In genomic region chr15:76976619-76977018, GRCm38 (mm10) we compare ENCODE assay signal across 12 mouse cellular contexts. TPM values are rescaled to one million over a fixed set of nuclear protein-coding genes. Genes with fewer than 3 reads are reported as not detected.
DNase-seq lines count a peak whose midpoint lies in the region; ATAC-seq and TF ChIP-seq lines count a peak whose summit lies in the region.
"Had no signal": no experiment of that assay in that cellular context is flagged by ENCODE, and none has a peak within 500 bp of the region (broad histone marks: within the 10 kb centered on the region; RNA-seq: fewer than 3 reads in every experiment).

No protein-coding gene starts in this region.

- WGBS in lung, embryonic 16.5 days: 44% methylated on average over 5 of the region's 5 CpGs
- WGBS in midbrain, postnatal 0 days: 22% methylated on average over 5 of the region's 5 CpGs
- 35% methylated on average over 5 of the region's 5 CpGs for WGBS in cerebellum, adult 2 months

- no peak overlapping the region for H3K4me3 ChIP-seq in lung, embryonic 16.5 days (ENCODE audit: low read length)
- no peak overlapping the region for H3K4me3 ChIP-seq in midbrain, postnatal 0 days (ENCODE audit: low read depth, low read length)
- H3K4me3 ChIP-seq in cerebellum, adult 2 months (replicated peaks; ENCODE audit: insufficient read depth, low read depth, low read length): no peak overlapping the region
- H3K4me3 ChIP-seq: heart, embryonic 15.5 days had no signal

- no peaks in the 10 kb centered on the region for H3K36me3 ChIP-seq in lung, embryonic 16.5 days (ENCODE audit: control insufficient read depth, insufficient read depth, low read length)
- no peaks in the 10 kb centered on the region for H3K36me3 ChIP-seq in midbrain, postnatal 0 days (ENCODE audit: insufficient read depth, low read length)
- H3K36me3 ChIP-seq: heart, embryonic 15.5 days had no signal

- intact Hi-C loops in heart, postnatal 25 days (cut with DNase I): loop anchor here (5.0 kb wide), 1 partner anchor 391 kb away; no protein-coding TSS in a partner anchor

- peak; percentile 81 for ATAC-seq in lung, embryonic 16.5 days (ENCODE audit: low read depth)
- ATAC-seq in midbrain, postnatal 0 days (ENCODE audit: low FRiP score): no peak

- TF ChIP-seq CTCF in midbrain, postnatal 0 days (IDR thresholded peaks at IDR 0.05): no peak
- TF ChIP-seq CTCF in cerebellum, adult 2 months (IDR thresholded peaks at IDR 0.05; ENCODE audit: borderline replicate concordance, insufficient read depth, low read depth, low read length): no peak

- H3K4me1 ChIP-seq in lung, embryonic 16.5 days (replicated peaks; ENCODE audit: control insufficient read depth, insufficient read depth, low read length): peaks cover 5% of the 10 kb centered on the region
- H3K4me1 ChIP-seq in midbrain, postnatal 0 days (ENCODE audit: insufficient read depth, low read length): no peaks in the 10 kb centered on the region
- H3K4me1 ChIP-seq in cerebellum, adult 2 months (ENCODE audit: control insufficient read depth, insufficient read depth, low read length): no peaks in the 10 kb centered on the region

- no peak for TF ChIP-seq POLR2A in cerebellum, adult 2 months (IDR thresholded peaks at IDR 0.05; ENCODE audit: borderline replicate concordance, insufficient read depth, low read length)

- H3K9me3 ChIP-seq in lung, embryonic 16.5 days (ENCODE audit: control insufficient read depth, low read length): no peaks in the 10 kb centered on the region
- H3K9me3 ChIP-seq in midbrain, postnatal 0 days (ENCODE audit: low read length): no peaks in the 10 kb centered on the region
- H3K9me3 ChIP-seq: heart, embryonic 15.5 days had no signal

- DNase-seq in heart, postnatal 4 days: peak; percentile 24
- DNase-seq in heart, postnatal 25 days (ENCODE audit: low spot score): no peak
- DNase-seq in lung, adult 18-20 months: no peak
- peak; percentile 70 for DNase-seq in embryo, embryonic 11 days
- DNase-seq in midbrain, postnatal 0 days (ENCODE audit: low spot score): peak; percentile 59
- no peak for DNase-seq in urinary bladder, postnatal 36 days (ENCODE audit: low spot score in 2 of 2)
- no peak for DNase-seq in cerebellum, adult 2 months
- DNase-seq: cerebellum, adult 8-10 months; kidney, adult 18-20 months; thymus, postnatal 25 days had no signal

- H3K27ac ChIP-seq in lung, embryonic 16.5 days (ENCODE audit: low read length): peak overlapping the region; percentile 40; the same call in 1 of the 2 replicates
- no peak overlapping the region for H3K27ac ChIP-seq in midbrain, postnatal 0 days (ENCODE audit: low read depth, low read length)
- no peak overlapping the region for H3K27ac ChIP-seq in cerebellum, adult 2 months (ENCODE audit: insufficient read depth, low read length)
- H3K27ac ChIP-seq: heart, embryonic 15.5 days had no signal

- H3K27me3 ChIP-seq in lung, embryonic 16.5 days (ENCODE audit: control insufficient read depth, insufficient read depth, low read depth, low read length): no peaks in the 10 kb centered on the region
- H3K27me3 ChIP-seq in midbrain, postnatal 0 days (ENCODE audit: insufficient read depth, low read length): no peaks in the 10 kb centered on the region
- H3K27me3 ChIP-seq in cerebellum, adult 2 months (ENCODE audit: control insufficient read depth, insufficient read depth, low read length): no peaks in the 10 kb centered on the region
- H3K27me3 ChIP-seq: heart, embryonic 15.5 days had no signal

- H3K9ac ChIP-seq in lung, embryonic 16.5 days (ENCODE audit: low read length): no peak overlapping the region
- no peak overlapping the region for H3K9ac ChIP-seq in midbrain, postnatal 0 days (replicated peaks; ENCODE audit: low read length, poor library complexity, severe bottlenecking)
- H3K9ac ChIP-seq: heart, embryonic 15.5 days had no signal

- H3K4me2 ChIP-seq in lung, embryonic 16.5 days (ENCODE audit: low read depth, low read length): no peak overlapping the region
- H3K4me2 ChIP-seq in midbrain, postnatal 0 days (ENCODE audit: low read depth, low read length, poor library complexity, severe bottlenecking): no peak overlapping the region
- H3K4me2 ChIP-seq: heart, embryonic 15.5 days had no signal

RNA-seq across cellular contexts. Expression of gene 1110038F14Rik, which starts 28.3 kb away (rescaled TPM):
- 10 to 100 TPM; 27.7 to 30.0 TPM for total RNA-seq in heart, postnatal 4 days (2021)
- total RNA-seq in heart, postnatal 25 days (2021): 10 to 100 TPM; 14.7 to 19.4 TPM
- 75.9 and 77.9 TPM in 2 replicates for polyA plus RNA-seq in lung, embryonic 16.5 days (2015; fragmentation: Nextera tagmentation; extraction: Ambion mirVana)
- total RNA-seq in midbrain, postnatal 0 days (2014; rRNA removed): 19.4 and 24.1 TPM in 2 replicates
- 41.2 and 42.0 TPM in 2 replicates for polyA plus RNA-seq in midbrain, postnatal 0 days (2015; fragmentation: Nextera tagmentation; extraction: Ambion mirVana)
- 27.2 and 28.8 TPM in 2 replicates for polyA plus RNA-seq in cerebellum, adult 2 months (2012; rRNA removed)

RNA-seq across cellular contexts. Expression of gene Zfp647, which starts 51.4 kb away (rescaled TPM):
- total RNA-seq in heart, postnatal 4 days (2021): 1 to 10 TPM; 4.7 to 5.6 TPM
- total RNA-seq in heart, postnatal 25 days (2021): 1 to 10 TPM; 3.2 to 3.3 TPM
- polyA plus RNA-seq in lung, embryonic 16.5 days (2015; fragmentation: Nextera tagmentation; extraction: Ambion mirVana): 13.0 and 13.5 TPM in 2 replicates
- total RNA-seq in midbrain, postnatal 0 days (2014; rRNA removed): 22.5 and 26.1 TPM in 2 replicates
- 14.3 and 15.9 TPM in 2 replicates for polyA plus RNA-seq in midbrain, postnatal 0 days (2015; fragmentation: Nextera tagmentation; extraction: Ambion mirVana)
- 8.2 and 8.7 TPM in 2 replicates for polyA plus RNA-seq in cerebellum, adult 2 months (2012; rRNA removed)

Comparison
In these comparisons a context has a peak if more than half of its experiments do, and no peak if none do; other contexts are left out.
1. DNase-seq: peak in heart, postnatal 4 days (single experiment), embryo, embryonic 11 days (single experiment) and midbrain, postnatal 0 days (single experiment); none in heart, postnatal 25 days (single experiment), lung, adult 18-20 months (0 of 2), urinary bladder, postnatal 36 days (0 of 2) and cerebellum, adult 2 months (0 of 2).